Mouse (Mus musculus) c-Kit-positive CD71-positive TER-119-negative erythroid progenitor cells, embryonic 14.5 days (primary cell): ENCODE data around the gene Srrm1.
"Not testable (repeated sequence)": the region's sequence is repeated elsewhere in the genome, so short reads cannot be mapped to it uniquely, and the experiment has no call there.

Experiments
- DNase-seq: peaks from one replicate; pipeline ENCODE4 v3.0.0-alpha.2; 2013; ENCODE audit warnings: low read depth

Gene Srrm1

DNA sequence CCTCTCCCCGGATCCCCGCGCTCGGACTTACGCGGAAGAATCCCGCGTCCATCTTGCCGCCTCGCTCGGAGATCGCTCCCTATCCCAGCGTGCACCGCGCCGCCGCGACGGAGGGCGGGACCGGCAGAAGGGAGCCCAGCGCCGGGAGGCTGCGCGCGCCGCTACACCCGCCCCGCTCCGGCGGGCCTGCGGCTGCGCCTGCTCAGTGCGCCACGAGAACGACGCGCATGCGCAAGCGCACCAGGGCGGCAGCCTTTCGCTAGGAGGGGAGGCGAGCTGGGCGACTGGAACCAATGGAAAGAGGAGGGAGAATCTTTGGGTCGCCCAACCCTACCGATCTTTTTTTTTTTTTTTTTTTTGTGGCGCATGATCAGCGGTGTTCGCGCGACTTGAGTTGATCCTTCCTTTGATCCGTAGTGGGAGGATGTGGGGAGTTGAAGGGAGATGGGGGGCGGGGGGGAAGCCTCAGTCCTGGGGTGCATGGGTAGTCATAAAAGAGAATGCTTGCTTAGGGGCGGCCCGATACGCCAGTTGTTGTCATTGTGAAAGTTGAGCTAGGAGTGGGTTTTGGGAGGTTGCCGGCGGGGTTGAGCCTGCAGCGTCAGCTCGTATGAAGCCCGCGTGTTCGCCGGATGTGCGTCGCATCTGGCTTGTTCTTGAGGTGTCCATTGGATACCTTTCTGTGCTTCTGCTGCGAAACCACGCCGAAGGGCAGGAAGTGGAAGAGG, at the start of gene Srrm1:
TSS of gene Srrm1 (minus strand) at position 256 of the 728 bp plus-strand sequence.
- DNase-seq, result peak; percentile 93

DNA sequence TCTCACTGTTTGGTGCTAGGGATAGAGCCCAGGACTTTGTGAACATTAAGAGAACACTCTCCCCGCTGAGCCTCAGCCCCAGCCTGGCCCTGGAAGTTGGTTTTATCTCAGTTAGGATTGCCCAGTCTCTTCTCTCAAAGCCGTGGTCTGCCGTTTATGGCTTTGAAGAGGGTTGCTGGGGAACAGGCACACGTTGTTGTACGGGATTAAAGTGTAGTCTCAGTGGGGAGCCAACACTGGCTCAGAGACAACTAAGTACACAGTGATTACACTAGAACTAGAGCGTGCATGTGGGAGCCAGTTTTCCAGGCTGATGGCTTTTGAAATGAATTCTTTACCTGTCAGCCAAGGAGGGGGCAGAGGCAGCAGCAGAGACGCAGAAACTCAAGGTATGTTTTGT, 48.8 kb upstream of the Srrm1 start:
- no peak for DNase-seq

DNA sequence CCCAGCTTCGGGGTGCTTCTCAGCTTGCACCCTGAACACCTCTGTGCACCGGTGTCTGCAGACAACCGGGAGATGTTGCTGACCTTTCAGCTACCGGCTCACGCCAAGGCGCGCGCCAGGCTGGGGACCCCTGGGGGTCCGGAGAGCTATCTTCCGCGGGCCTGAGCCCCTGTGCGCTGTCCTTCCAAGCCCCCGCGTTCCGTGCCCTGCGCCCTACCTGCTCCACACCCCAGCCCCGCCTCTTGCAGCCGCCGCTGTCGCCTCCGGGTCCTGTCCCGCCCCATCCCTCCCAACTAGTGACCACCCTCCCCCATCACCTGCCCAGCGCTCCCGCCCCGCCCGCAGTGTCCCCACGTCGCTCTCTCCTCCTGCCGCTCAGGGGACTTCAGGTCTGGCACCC, 44.9 kb upstream of the Srrm1 start, which contains the start of gene Ncmap:
TSS of gene Ncmap (minus strand) at position 237 of the 400 bp plus-strand sequence.
- no peak for DNase-seq

DNA sequence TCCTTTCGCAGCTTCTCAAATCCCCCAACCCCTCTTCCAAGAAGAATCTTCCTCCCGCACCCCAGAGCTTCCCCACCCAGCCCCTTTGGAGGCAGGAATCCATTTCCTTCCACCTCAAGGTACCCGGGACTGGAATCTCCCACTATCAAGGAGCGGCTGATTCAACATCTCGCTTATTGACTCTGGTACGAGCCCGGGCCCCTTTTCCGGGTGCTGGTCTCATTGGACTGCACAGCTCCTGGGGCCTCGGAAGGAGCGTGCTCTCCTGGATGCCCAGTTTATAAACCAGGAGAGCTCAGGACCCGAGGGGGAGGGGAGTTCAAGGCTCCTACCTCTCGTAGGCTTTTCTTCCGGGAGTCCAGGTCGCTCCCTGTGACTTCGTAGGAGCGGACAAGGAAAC, 44.4 kb upstream of the Srrm1 start:
- no peak for DNase-seq

DNA sequence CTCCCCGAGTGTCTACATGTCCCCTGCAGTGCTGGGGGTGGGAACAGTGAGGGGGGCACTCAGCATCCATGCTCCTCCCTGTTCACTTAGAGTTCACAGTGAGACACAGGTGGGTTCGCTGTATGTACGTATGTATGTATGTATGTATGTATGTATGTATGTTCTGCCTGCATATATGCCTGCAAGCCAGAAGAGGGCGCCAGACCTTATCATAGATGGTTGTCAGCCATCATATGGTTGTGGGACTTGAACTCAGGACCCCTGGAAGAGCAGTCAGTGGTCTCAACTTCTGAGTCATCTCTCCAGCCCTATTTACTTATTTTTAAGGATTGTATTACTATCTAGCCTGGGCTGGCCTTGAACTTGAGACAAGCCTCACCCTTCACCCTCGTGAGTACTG, 43.2 kb upstream of the Srrm1 start:
- DNase-seq, result no peak

DNA sequence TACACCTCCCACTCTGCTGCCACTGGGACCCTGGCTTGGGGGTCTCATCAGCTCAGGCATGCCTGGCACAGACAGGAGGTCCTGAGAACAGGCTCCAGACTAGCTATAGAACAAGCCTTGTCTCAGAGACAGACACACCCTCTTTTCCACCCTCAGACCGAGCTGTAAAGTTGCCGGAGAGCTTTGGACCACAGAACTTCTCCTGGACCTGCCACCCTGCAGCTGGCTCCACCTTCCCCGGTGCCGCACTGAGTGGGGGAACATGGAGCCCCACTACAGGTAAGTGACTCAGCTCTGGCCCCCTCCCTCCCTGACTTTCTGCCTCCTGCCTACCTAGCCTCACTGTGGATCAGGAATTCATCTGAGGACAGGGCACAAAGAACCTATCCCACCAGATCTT, 42.3 kb upstream of the Srrm1 start:
- no peak for DNase-seq

DNA sequence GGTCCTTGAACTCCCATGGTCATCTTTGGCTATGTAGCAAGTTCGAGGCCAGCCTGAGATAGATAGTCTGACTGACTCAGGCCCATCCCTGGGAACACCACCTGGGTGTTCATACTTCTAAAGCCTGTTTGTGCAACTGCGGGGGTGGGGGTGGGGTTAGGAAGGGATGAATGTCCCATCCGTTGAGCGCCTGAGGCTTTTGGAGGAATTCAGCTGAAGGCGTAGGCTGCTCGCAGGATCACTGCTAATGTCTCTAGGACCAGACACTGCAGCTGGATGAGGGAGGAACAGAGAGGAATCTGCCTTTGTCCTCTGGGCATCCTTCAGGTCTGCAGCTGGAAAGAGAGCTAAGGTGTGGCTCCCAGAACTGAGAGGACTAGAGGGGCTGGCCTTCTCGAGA, 41.5 kb upstream of the Srrm1 start:
- DNase-seq, result no peak

DNA sequence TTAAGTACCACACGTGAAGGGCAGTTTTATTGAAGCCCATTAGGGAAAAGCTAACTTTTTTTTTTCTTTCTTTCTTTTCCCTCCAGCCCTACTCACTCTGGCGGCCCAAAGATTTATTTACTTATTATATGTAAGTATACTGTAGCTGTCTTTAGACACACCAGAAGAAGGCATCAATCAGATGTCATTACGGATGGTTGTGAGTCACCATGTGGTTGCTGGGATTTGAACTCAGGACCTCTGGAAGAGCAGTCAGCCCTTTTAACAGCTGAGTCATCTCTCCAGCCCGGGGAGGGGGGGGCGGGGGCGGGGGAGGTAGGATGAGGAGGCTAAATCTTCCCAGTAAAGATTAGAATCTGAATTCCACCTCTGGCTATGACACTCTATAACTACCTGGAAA, 40.3 kb upstream of the Srrm1 start:
- no peak for DNase-seq

DNA sequence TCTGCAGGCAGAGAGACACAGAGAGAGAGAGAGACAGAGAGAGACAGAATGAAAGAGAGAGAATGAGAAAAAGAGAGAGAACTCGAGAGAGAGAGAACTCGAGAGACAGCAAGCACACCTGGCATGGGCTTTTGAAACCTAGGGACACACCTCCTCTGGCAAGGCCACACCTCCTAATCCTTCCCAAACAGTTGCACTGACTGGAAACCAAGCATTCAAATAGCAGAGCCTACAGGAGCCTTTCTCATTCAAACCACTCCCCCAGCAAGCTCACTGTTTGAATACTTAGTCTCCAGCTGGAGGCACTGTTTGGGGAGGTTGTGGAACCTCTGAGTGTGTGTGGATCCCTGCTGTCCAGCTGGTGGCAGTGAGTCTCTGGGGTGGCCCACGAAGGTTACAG, 39.7 kb upstream of the Srrm1 start:
- no peak for DNase-seq

DNA sequence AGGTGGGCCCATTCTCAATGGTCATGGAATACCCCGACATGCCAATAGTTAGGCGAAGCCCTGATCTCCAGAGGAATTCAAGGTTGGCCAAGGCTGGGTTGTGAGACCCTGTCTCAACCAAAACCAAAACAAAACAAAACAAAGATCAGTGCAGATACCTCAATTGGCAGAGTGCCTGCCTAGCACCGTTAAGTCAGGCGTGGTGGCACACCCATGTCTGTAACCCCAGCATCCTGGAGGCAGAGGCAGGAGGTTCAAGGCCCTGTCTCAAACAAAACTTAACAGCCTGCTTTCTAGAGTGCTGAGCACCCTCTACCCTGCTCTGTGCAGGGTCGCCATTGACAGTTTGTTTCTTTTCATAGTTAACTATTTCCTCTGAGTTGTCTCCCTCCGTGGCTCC, 37.9 kb upstream of the Srrm1 start:
- DNase-seq, result no peak

DNA sequence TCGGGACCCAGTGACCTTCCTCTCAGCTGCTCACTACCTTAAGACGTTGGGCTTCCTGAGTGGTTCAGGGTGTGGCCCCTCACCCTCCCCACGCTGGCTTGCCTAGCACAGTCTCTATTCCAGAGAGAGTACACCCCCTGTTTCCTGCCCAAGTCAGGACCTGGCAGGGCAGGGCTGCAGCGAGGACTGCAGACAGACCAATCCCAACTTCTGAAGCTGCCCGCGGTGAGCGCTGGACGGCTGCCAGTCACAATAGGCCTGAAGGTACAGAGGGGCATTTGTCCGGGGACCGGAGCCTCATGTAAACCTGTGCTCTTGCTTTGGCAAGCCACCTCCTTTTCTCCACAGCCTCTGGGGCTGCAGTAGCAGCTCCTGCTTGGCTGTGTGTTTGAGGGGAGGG, 32.5 kb upstream of the Srrm1 start:
- DNase-seq, result no peak

DNA sequence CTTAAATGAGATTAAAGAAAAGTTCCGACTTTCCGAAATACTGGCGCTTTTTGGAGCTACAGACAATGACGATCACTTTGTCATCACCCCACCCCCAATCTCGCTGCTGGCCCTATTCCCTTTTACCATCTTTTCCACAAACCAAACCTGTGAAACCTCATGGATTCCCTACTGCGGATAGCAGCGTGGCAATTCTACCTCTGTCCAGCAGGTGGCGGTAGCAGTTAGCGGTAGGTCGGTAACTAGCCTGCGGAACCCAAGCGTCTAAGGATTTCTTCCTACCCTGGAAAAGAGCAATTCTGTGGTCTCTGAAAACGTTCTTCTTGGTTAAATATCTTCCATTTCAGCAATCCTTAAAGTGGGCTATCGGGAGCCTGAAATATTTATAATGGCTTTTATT, 29.2 kb upstream of the Srrm1 start:
- DNase-seq, result peak; percentile 62

DNA sequence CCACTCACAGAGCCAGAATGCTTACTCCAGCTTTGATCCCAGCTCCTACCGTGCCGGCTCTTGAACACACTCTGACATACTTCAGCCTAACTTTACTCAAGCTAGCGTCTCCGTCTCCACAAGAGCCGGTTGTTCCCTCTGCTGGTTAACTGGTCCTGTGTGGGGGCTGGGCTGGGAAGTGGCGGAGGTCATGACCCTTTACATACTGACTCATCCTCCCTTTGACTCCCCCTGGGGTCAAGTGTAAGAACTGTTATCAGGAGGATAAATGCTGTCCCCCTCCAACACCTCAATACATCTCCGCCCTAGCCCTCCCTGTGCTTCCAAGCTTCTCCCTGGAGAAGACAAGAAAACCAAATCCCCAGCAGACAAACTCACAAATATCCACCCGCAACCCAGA, 28.2 kb upstream of the Srrm1 start:
- no peak for DNase-seq

DNA sequence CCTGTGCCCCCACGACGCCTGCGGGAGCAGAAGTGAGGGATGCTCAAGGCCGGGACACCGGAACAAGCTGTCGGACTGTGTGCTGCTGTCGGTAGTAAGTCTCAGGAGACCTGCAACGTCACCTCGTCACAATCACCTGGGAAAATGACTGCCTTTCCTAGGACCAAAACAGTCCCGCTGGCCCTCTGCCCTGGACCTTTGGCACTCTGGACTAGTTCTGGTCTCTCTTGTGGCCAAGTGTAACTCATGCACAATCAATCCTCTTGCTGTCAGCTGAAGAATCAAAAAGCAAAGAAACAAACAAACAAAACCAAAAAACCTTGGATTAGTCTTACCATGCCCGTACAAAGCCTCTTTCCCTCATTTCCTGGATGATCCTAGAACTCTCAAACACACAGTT, 24.1 kb upstream of the Srrm1 start:
- DNase-seq, result no peak

DNA sequence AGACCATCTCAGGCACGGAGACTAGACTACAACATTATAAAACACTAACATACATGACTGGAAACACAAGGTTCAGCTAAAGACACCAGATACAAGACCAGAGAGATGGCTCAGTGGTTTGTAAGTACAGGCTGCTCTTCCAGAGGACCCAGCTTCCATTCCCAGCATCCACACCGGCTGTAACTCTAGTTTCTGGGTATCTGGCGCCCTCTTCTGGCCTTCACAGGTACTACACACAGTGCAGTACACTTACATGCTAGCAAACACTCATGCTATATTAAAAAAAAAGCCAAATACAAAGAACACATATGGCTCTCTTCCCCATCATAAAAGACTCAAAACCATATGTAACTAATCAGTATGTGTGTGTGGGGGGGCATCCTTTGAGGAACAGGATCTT, 22.3 kb upstream of the Srrm1 start:
- DNase-seq, result no peak

DNA sequence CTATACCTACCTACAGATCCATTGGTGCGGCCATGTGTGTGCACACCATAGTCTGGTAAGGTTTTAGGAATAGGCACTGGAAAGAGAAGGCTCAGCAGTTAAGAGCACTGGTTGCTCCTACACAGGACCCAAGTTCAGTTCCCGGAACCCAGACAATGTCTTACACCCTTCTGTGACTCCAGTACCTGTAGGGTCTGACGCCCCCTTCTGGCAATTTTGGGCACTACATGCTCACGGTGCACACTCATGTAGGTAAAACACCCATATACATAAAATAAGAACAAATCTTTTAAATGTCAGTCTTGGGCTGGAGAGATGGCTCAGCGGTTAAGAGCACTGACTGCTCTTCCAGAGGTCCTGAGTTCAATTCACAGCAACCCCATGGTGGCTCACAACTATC, 20.2 kb upstream of the Srrm1 start:
- DNase-seq, result no peak

DNA sequence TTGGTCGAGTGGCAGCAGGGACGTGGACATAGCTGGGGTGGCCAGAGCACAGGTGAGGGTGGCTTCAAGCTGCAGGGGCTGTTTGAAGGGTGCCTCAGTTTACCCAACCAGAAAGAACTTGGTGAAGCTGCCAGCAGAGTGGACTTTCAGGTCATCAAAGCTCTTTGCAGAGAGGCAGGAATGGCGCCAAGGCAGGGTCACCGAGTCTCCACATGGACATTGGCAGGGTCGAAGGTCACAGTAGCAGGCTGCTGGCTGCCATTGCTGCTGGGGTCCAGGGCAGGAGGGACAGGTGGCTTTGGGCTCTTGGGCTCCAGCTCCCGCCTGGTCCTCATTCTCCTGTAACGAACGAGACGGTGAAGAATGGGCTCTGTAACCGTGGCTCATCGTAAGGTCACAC, 17.3 kb upstream of the Srrm1 start:
- no peak for DNase-seq

DNA sequence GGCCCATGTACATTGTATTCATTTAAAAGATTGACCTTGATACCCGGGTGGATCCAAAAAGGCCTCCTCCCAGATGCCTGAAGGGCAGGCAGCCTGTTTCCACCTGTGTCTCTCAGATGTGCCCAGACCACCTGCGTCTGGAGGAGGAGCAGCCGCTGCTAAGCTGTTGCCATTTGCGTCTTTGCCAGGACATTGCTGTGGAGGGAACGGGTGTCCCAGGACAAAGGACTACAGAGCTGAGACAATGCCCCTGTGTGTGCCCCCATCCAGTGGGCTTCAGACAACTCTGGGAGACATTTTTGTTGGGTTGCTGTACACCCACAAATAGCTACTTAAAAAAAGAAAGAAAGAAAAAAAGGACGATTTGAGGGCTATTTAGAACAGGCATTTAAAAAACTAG, 9.7 kb upstream of the Srrm1 start:
- DNase-seq, result no peak

DNA sequence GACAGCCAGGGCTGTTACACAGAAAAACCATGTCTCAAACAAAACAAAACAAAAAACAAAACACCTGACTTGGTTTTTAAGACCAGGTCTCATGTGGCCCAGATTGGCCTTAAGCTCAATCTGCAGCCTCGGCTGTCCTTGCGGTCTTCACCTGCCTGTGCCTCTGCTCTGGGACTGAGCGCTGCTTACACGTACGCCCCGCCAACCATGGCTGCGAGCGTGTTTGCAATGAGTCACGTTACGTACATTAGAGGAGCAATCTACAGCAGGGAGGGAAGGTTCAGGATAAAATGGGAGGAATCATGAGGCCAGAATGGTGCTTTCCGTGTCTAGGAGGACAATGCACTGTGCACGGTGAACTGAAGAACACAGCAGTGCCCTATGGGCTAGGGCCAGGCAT, 8.6 kb upstream of the Srrm1 start:
- no peak for DNase-seq

DNA sequence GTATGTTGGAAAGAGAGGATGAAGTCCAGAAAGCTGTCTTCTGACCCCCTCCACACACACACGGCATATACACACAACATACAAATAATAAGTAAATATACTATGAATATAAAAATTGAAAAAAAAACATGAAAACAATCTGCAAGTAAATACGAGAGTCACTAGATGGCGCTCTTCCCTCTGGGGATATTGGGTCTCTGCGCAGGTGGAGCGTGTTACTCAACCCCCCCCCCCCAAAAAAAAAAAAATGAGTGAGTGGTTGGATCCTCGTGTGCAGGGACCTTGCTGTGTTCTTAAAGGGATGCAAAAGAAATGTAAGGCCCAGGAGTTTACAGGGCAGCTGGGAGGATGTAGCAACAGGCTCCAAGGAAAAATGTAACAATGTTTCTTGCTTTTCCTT, 5.6 kb upstream of the Srrm1 start:
- peak; percentile 62 for DNase-seq

DNA sequence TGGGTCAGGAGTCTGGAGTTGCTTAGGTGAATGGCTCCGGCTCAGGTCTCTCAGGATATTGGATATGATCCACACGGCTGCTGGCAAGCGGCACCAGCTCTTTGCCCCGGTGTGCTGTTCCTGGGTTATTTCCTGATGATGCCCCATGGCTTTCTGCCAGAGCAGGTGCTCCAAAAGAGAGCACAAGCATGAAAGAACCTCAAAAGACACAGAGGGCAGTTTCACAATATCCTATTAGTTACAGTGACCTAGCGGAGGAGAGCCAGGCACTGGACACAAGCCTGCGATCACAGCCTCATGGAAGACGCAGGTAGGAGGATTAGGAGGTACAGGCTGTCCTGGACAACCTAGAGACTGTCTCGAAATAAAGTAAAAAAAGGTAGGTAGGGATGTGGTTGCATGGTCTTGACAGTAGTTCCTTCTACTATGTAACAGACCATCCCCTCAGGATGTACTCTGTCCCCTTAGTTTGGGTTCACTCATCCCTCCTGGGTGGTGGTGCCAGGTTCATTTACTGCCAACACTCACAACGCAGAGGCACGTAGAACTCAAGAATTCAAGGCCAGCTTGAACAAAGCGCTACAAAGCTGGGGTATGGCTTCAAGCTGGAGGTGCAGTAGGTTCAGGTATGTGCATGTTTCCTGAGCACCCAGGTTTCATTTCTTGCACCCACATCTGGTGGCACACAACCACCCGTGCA, 4.2 kb upstream of the Srrm1 start:
- no peak for DNase-seq

DNA sequence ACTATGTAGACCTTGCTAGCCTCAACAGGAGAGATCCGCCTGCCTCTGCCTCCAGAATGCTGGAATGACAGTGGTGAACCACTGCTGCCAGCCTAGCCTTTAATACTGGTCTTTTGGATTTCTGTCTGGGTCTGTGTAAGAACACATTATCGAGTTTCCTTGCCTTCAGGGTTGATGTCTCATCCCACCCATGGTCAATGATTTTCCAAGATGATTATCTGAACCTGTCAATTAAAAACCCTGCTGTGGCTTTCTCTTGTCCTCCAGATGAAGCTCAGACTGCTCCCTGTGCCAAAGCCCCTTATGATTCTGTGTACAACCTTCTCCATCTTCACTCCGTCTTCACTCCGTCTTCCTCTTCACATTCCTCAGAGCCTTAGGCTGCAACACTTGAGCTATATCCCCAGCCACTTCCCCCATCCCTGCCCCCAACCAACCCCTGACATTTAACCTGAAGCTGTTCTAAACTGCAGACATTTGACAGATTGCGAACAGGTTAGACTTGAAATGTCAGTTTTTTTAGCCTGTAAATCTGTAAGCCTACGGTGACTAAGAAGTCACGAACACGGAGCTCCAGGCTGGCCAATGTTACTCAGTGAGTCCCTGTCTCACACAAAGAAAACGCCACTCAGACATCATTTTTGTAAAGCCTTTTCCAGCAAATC, 2.9 kb upstream of the Srrm1 start:
- no peak for DNase-seq

DNA sequence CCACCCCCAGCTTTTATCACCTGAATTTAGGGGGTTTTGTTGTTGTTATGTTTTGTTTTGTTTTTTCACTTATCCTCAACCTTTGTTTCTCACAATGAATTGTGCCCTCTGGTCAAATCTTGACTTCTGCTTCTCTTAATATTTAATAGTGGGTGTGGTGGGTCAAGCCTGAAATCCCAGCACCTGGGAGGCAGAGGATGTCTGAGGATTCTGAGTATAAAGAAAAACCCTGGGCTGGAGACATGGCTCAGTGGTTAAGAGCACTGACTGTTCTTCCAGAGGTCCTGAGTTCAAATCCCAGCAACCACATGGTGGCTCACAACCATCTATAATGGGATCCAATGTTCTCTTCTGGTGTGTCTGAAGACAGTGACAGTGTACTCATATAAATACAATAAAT, 1.6 kb upstream of the Srrm1 start:
- not testable (repeated sequence) for DNase-seq
